Mouse (Mus musculus) forebrain, embryonic 10.5 days (tissue): ENCODE results near the gene Ubtf. TPM values are rescaled to one million over a fixed set of nuclear protein-coding genes. Genes with fewer than 3 reads are reported as not detected.
A peak's percentile ranks its signal among the peaks of the same experiment; 100 is the strongest.
"Not testable (repeated sequence)": the region's sequence is repeated elsewhere in the genome, so short reads cannot be mapped to it uniquely, and the experiment has no call there.

Source experiments
- DNase-seq: peaks from one replicate; pipeline ENCODE4 v3.0.0-alpha.2; 2017; ENCODE audit warnings: low spot score; ENCODE audit errors: extremely low spot score
- H3K27ac ChIP-seq: fragments of 300-500 bp; sonication (generic); 2 replicates; pipeline ENCODE4 v1.5.1; 2016; ENCODE audit warnings: mild to moderate bottlenecking
- H3K27me3 ChIP-seq: fragments of 300-500 bp; sonication (generic); 2 replicates; pipeline ENCODE4 v1.6.1; 2016; ENCODE audit warnings: mild to moderate bottlenecking; ENCODE audit not compliant: poor library complexity, severe bottlenecking
- H3K36me3 ChIP-seq: fragments of 300-500 bp; sonication (generic); replicated peaks from 2 replicates; pipeline ENCODE4 v1.6.1; 2016; ENCODE audit warnings: mild to moderate bottlenecking, moderate library complexity
- H3K4me1 ChIP-seq: fragments of 300-500 bp; sonication (generic); 2 replicates; pipeline ENCODE4 v1.6.1; 2016
- H3K4me3 ChIP-seq: fragments of 300-500 bp; sonication (generic); 2 replicates; pipeline ENCODE4 v1.5.1; 2016; ENCODE audit warnings: mild to moderate bottlenecking, moderate library complexity
- H3K9me3 ChIP-seq: fragments of 300-500 bp; sonication (generic); 2 replicates; pipeline ENCODE4 v1.6.1; 2016; ENCODE audit warnings: mild to moderate bottlenecking, moderate library complexity
- WGBS: fragments of 180-500 bp; shearing (Covaris S2); methylation state at CpG from one replicate; pipeline ENCODE4 v1.1.7; 2016; 5-methylcytosine and 5-hydroxymethylcytosine counted together
- polyA plus RNA-seq: library from polyadenylated mRNA; unstranded; fragments of >200 nt; fragmentation: Nextera tagmentation; extraction: Ambion mirVana; gene quantifications from 2 replicates; pipeline ENCODE4 v1.2.1, GENCODE M21; 2016

The Ubtf gene
- polyA plus RNA-seq, 1 experiment from 2014 or later: 95.5 TPM

- WGBS: under 1% methylated on average over 32 of the region's 32 CpGs
- peak; percentile 97 for DNase-seq
- Histone ChIP-seq H3K4me1 (peaks cover 22% of the 10 kb centered on the region), H3K27me3 (no peaks in the 10 kb centered on the region), H3K4me3 (peak within 1 kb of the TSS; percentile 89), H3K9me3 (no peaks in the 10 kb centered on the region), H3K36me3 (peaks cover 25% of the 10 kb centered on the region), H3K27ac (peak within 1 kb of the TSS; percentile 88)
Measured at GRCm38 (mm10) chr11:102284501-102285094, 34.9 kb downstream of the Ubtf start, which contains the start of gene Tmub2. TSS of gene Tmub2 (plus strand) at chr11:102284931.

- 85% methylated on average over 6 of the region's 6 CpGs for WGBS
- Histone ChIP-seq H3K9me3 (no peaks in the 10 kb centered on the region), H3K4me1 (peaks cover 19% of the 10 kb centered on the region), H3K27ac (0 out of 2 replicates have a peak overlapping the region, but pooled peaks have one; percentile 88), H3K4me3 (peak overlapping the region; percentile 89), H3K36me3 (peaks cover 18% of the 10 kb centered on the region), H3K27me3 (no peaks in the 10 kb centered on the region)
- DNase-seq: no peak
Measured at GRCm38 (mm10) chr11:102283922-102284321, 35.6 kb downstream of the Ubtf start.

- H3K4me3 ChIP-seq, DNase-seq, H3K27ac ChIP-seq, H3K9me3 ChIP-seq, H3K36me3 ChIP-seq: not testable (repeated sequence)
- H3K27me3 ChIP-seq: peaks cover 30% of the 10 kb centered on the region
- WGBS: 72% methylated on average over 6 of the region's 6 CpGs
- peaks cover 22% of the 10 kb centered on the region for H3K4me1 ChIP-seq
Measured at GRCm38 (mm10) chr11:102280267-102280666, 39.3 kb downstream of the Ubtf start.

- Histone ChIP-seq H3K27ac (no peak overlapping the region), H3K27me3 (peaks cover 34% of the 10 kb centered on the region), H3K9me3 (no peaks in the 10 kb centered on the region), H3K36me3 (no peaks in the 10 kb centered on the region), H3K4me1 (peaks cover 20% of the 10 kb centered on the region), H3K4me3 (no peak overlapping the region)
- WGBS: 92% methylated on average over 3 of the region's 3 CpGs
- DNase-seq: no peak
Measured at GRCm38 (mm10) chr11:102279595-102279994, 39.9 kb downstream of the Ubtf start.

- peaks cover 34% of the 10 kb centered on the region for H3K27me3 ChIP-seq
- WGBS: 60% methylated on average over 7 of the region's 12 CpGs
- H3K27ac ChIP-seq: no peak overlapping the region
- H3K4me3 ChIP-seq: no peak overlapping the region
- DNase-seq: no peak
- no peaks in the 10 kb centered on the region for H3K9me3 ChIP-seq
- H3K4me1 ChIP-seq: peaks cover 20% of the 10 kb centered on the region
- no peaks in the 10 kb centered on the region for H3K36me3 ChIP-seq
Measured at GRCm38 (mm10) chr11:102277754-102278153, 41.8 kb downstream of the Ubtf start.

- under 1% methylated on average over 33 of the region's 33 CpGs for WGBS
- Histone ChIP-seq H3K36me3 (no peaks in the 10 kb centered on the region), H3K27me3 (peaks cover 34% of the 10 kb centered on the region), H3K4me3 (peak overlapping the region; percentile 56), H3K9me3 (no peaks in the 10 kb centered on the region), H3K27ac (peak overlapping the region; percentile 83), H3K4me1 (peaks cover 20% of the 10 kb centered on the region)
- peak; percentile 67 for DNase-seq
Measured at GRCm38 (mm10) chr11:102276411-102276915, 43.1 kb downstream of the Ubtf start.

GRCm38 (mm10) chr11:102268520-102269244 lies 50.9 kb downstream of the Ubtf start, which contains the start of gene Asb16:
TSS of gene Asb16 (plus strand) at chr11:102268743.
- H3K27ac ChIP-seq: no peak within 1 kb of the TSS
- 86% methylated on average over 12 of the region's 12 CpGs for WGBS
- peaks cover 14% of the 10 kb centered on the region for H3K36me3 ChIP-seq
- no peak for DNase-seq
- peaks cover 8% of the 10 kb centered on the region for H3K4me1 ChIP-seq
- H3K4me3 ChIP-seq: no peak within 1 kb of the TSS; the same call in 1 of the 2 replicates
- no peaks in the 10 kb centered on the region for H3K27me3 ChIP-seq
- no peaks in the 10 kb centered on the region for H3K9me3 ChIP-seq

- WGBS: 11% methylated on average over 11 of the region's 11 CpGs
- H3K27ac ChIP-seq: 0 out of 2 replicates have a peak overlapping the region, but pooled peaks have one; percentile 27
- H3K4me1 ChIP-seq: peaks cover 8% of the 10 kb centered on the region
Measured at GRCm38 (mm10) chr11:102267480-102267879, 52.1 kb downstream of the Ubtf start.

GRCm38 (mm10) chr11:102266631-102267355 lies 52.7 kb downstream of the Ubtf start:
- Histone ChIP-seq H3K4me1 (peaks cover 8% of the 10 kb centered on the region), H3K36me3 (peaks cover 33% of the 10 kb centered on the region), H3K4me3 (peak overlapping the region; percentile 18; the same call in 1 of the 2 replicates), H3K27ac (no peak overlapping the region), H3K9me3 (no peaks in the 10 kb centered on the region), H3K27me3 (no peaks in the 10 kb centered on the region)
- WGBS: 92% methylated on average over 8 of the region's 8 CpGs
- DNase-seq: no peak

More at GRCm38 (mm10) chr11:102267480-102267879, 52.1 kb downstream of the Ubtf start:
- Histone ChIP-seq H3K36me3 (peaks cover 26% of the 10 kb centered on the region), H3K27me3 (no peaks in the 10 kb centered on the region), H3K4me3 (peak overlapping the region; percentile 18; the same call in 1 of the 2 replicates), H3K9me3 (no peaks in the 10 kb centered on the region)
- peak; percentile 71 for DNase-seq

GRCm38 (mm10) chr11:102265816-102266215 lies 53.7 kb downstream of the Ubtf start:
- Histone ChIP-seq H3K36me3 (peaks cover 42% of the 10 kb centered on the region), H3K27me3 (no peaks in the 10 kb centered on the region), H3K4me1 (peaks cover 8% of the 10 kb centered on the region), H3K4me3 (no peak overlapping the region), H3K9me3 (no peaks in the 10 kb centered on the region), H3K27ac (no peak overlapping the region)
- no peak for DNase-seq
- 66% methylated on average over 14 of the region's 14 CpGs for WGBS

GRCm38 (mm10) chr11:102263211-102263610 lies 56.3 kb downstream of the Ubtf start:
- DNase-seq: no peak
- Histone ChIP-seq H3K9me3 (no peaks in the 10 kb centered on the region), H3K27me3 (no peaks in the 10 kb centered on the region), H3K36me3 (peaks cover 67% of the 10 kb centered on the region), H3K4me1 (peaks cover 8% of the 10 kb centered on the region), H3K27ac (no peak overlapping the region), H3K4me3 (no peak overlapping the region)
- 90% methylated on average over 7 of the region's 7 CpGs for WGBS

- WGBS: 90% methylated on average over 3 of the region's 3 CpGs
- Histone ChIP-seq H3K36me3 (peaks cover 98% of the 10 kb centered on the region), H3K4me3 (no peak overlapping the region)
Measured at GRCm38 (mm10) chr11:102258521-102258920, 61.0 kb downstream of the Ubtf start.

More at GRCm38 (mm10) chr11:102258521-102258920, 61.0 kb downstream of the Ubtf start:
- Histone ChIP-seq H3K27ac (no peak overlapping the region), H3K4me1 (peaks cover 19% of the 10 kb centered on the region), H3K27me3 (no peaks in the 10 kb centered on the region), H3K9me3 (no peaks in the 10 kb centered on the region)
- no peak for DNase-seq
